Mouse (Mus musculus) Muller cell, postnatal 12 days (primary cell): ENCODE measurements around the gene Glyr1.

Source experiments
- DNase-seq: peaks from one replicate; pipeline ENCODE4 v3.0.0-alpha.2; 2015; ENCODE audit errors: inconsistent ontology term

Glyr1 gene

GRCm38 (mm10) chr16:5011285-5011684 lies 38.4 kb downstream of the Glyr1 start:
- no peak for DNase-seq

DNA sequence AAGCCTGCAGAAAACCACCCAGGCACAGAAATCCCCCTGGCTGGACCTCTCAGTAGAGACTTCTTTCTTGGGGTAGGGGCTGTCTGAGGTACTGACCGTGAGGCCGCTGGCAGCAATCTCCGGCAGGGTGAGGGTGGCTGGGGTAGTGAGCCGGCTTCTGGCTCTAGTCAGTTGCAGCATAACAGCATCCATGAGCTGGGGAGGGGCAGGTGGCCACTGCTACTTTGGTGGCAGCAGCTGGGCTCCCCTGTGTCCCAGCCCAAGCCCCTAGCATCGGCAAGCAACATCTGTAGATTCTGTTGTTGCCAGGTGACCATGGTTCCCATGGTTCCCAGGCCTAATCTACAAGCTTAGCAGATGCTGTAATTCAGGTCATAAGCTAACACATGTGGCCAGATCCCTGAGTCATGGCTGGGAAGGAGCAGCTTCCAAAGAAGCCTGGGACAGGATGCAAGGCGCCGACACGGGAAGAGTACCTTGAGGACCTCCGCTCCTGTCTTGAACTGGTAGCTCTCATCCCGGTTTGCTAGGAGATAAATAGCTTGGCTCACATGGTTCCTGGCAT lies 39.2 kb downstream of the Glyr1 start:
- DNase-seq = no peak

GRCm38 (mm10) chr16:5008076-5008475 lies 41.6 kb downstream of the Glyr1 start:
- DNase-seq = no peak

DNA sequence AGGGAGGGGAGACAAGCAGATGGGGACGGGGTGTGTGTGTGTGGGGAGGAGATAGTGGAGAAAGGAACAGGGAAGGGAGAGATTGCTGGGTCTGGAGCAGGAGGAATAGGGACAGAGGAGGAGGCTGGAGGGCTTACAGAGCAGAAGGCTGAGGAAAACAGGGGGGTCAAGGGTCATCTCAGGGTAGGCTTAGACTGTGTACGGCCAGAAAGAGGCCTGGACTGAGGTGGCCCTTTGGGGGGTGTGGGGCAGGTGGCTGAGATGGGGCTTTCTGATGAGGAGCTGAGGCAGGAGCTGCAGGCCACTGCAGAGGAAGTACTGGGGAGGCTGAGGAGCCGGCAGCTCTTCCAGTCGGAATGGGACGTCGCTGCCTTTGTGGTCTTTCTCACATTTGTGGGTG lies 42.2 kb downstream of the Glyr1 start:
- no peak for DNase-seq

DNA sequence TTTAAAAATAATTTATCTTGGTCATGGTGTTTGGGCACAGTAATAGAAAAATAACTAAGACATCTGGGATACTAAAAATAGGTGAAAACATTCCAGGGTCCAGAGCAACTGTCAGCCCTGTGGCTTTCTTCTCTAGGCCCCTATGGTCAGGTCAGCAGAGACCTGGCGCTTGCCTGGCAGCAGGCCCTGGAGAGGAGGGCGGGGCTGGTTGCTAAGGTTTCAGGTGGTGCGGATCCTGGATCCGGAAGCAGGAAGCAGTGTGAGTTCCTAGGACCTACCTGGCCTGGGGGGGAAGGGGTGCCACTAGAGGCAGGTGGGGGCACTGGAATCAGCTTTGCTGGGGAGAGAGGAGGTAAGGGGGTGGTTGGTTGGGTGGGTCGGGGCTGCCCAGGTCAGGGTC lies 42.6 kb downstream of the Glyr1 start, which contains the start of gene Smim22:
Gene Smim22, plus strand, starts transcription at position 222 of the 400 bp plus-strand sequence.
- no peak for DNase-seq

DNA sequence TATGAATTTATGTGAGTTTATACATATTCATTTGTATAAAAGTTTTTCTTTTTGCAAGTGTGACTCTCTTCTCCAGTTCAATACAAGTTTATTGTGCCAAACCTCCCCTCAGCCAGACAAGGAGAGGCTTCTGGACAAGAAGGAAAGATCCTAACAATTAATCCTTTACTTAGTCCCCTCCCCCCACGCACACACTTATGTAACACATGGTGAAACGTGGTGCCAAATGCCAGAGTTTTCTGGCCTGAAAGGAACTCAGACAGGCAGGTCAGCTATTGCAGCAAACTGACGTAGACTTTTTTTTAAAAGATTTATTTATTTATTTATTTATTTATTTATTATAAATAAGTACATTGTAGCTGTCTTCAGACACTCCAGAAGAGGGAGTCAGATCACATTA lies 49.1 kb downstream of the Glyr1 start:
- no peak for DNase-seq

GRCm38 (mm10) chr16:4998984-4999383 lies 50.7 kb downstream of the Glyr1 start:
- no peak for DNase-seq

GRCm38 (mm10) chr16:4997553-4997952 lies 52.1 kb downstream of the Glyr1 start, which contains the start of gene Sept12:
Gene Sept12, minus strand, starts transcription at chr16:4997852.
- DNase-seq = no peak

DNA sequence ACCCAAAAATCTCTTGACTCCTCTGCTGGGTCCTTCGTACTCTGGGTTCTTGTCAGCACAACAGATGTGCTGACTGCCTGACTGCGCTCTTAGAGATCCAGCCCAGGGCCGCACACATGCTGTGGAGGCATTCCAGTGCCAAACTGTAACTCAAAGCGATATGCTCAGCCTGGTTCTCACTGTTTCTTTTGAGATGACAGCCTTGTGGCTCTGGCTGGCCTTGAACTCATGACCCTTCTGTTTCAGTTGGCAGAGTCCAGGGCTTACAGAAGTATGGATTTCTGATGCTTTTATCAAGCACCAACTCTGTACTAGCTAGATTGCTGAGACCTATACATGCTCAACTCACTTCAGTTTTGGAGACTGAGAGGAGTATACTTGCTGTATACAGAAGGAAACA lies 56.4 kb downstream of the Glyr1 start:
- DNase-seq = no peak

- no peak for DNase-seq
Observed at GRCm38 (mm10) chr16:4984717-4985116, 64.9 kb downstream of the Glyr1 start.

GRCm38 (mm10) chr16:4979755-4980380 lies 69.8 kb downstream of the Glyr1 start:
- no peak for DNase-seq

- no peak for DNase-seq
Observed at GRCm38 (mm10) chr16:4978275-4979051, 71.2 kb downstream of the Glyr1 start.

DNA sequence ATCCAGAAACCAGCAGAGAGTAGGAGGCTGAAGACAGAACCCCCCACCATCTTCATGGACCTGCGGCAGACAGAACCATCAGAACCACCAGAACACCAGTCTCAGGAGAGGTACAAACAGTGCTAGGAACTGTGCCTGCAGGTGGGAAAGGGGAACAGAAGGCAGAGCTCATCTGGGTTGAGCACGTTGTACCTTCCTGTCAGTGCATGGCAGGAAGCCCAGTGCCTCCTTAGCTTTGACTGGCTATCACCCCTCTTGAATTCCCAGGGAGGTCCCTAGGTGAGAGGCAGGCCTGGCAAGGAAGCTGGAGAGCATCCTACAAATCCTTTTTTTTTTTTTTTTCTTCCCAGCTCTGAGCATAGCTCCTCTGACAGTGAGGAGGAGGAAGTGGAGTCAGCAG lies 73.5 kb downstream of the Glyr1 start:
- DNase-seq = no peak

- DNase-seq = no peak
Observed at GRCm38 (mm10) chr16:4974521-4974920, 75.1 kb downstream of the Glyr1 start.

DNA sequence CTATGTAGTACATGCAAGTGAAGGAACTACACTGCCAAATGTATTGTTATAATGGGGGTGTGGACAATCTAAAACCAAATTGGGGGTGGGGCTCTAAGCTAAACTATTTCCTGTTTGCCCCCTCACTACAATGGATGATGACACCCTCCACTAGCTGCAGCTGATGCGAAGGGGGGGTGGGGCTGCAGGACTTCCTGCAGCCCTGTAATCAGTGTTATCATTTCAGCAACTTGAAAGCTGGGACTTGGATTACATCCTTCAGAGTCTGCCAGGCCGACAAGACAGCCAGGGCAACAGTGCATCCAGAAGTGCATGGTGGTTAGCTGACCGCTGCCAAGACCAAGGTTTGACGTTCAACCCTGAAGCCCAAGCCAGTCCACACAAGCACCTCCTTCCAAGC lies 78.0 kb downstream of the Glyr1 start:
- no peak for DNase-seq

GRCm38 (mm10) chr16:4969055-4969843 lies 80.4 kb downstream of the Glyr1 start:
- no peak for DNase-seq

GRCm38 (mm10) chr16:4968426-4968825 lies 81.2 kb downstream of the Glyr1 start:
- no peak for DNase-seq

DNA sequence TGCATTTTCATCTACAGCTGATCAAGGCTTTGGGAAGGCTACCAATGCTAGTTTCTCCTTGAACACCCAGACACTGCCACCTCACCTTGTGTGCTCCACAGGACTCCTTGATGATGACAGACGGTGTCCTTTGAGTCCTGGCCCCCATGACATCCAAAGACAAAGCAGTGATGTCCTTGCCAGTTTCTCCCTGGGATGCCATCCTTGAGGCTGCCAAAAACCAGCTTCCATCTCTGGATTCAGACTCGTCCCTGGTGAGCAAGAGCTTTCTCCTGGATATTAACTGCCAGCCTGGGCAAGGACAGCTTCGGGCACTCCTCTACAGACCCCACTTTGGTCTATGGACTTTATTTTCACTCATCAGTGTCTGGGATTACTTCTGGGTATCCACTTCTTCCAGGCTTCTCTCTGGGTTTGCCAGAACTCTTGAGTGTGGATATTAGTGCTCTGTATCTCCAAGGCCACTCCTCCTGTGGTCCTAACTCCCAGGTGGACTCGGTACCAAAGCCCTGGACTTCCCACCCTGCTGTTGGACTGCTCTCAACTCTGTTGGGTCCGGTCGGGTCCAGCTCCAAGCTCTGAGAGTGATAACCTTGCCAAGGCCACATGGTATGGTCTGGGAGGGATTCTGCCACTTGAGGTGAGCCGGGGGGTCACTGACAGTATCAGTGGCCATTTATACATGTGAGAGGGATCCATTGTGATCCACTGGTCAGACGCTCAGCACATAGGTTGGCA lies 84.1 kb downstream of the Glyr1 start:
- no peak for DNase-seq

GRCm38 (mm10) chr16:4964731-4965391 lies 84.8 kb downstream of the Glyr1 start:
- DNase-seq = no peak
